Mouse (Mus musculus): ENCODE measurements at regions not wholly inside any gene's neighbourhood (a gene's known extent, or its start where the extent isn't known, plus 50 kb on each side); places are given as distances from the start of the nearest gene placed in this dataset.

DNA sequence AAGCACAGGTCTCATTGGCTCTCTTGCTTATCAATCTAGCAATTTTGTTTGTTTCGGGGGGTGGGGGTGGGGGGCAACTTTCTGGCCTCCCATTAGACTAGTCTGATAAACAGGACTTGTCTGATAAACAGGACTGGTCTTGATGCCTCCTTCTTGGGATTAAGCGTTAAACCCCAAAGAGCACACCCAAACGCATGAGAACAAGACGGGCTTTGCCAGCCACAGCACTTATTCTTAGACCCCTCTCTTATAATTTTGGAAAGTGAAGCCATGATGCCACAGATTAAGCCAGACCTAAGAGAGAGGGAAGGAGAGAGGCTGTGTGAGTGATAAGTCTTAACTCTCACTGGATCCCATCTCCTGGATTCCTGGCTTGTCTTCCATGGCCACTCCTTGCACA, 63.5 kb upstream of the Zfp366 start:
- WGBS = over 99% methylated on average over 4 of the region's 4 CpGs
- Histone ChIP-seq H3K4me3 (ENCODE audit: insufficient read depth, low read depth, low read length) (no peak overlapping the region), H3K27ac (ENCODE audit: insufficient read depth, low read depth, low read length) (no peak overlapping the region), H3K4me1 (ENCODE audit: control insufficient read depth, insufficient read depth, low read length) (peaks cover 9% of the 10 kb centered on the region; the same call in 1 of the 2 replicates)
- TF ChIP-seq POLR2A (IDR thresholded peaks at IDR 0.05; ENCODE audit: insufficient read depth, low read depth, low read length) (no peak), CTCF (IDR thresholded peaks at IDR 0.05; ENCODE audit: insufficient read depth, low read depth, low read length) (no peak)

DNA sequence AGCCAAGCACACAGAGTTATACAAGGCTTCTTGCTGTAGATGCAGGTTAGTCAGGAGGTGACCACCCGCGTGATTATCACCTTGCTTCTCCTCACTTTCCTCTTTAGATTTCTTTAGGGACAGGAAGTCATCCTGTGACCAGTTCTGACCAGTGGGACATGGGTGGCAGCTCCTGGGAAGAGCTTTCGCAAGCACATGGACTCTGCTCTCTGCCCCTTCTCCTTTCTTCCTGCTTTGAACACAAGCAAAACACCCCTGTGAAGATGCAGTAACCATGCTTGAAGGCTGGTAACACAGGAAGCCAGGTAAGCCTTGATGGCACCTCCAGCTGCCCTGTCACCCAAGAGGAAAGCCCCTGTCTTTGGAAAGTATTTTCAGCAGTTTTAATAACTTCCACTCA, 64.7 kb upstream of the Zfp366 start:
- H3K27ac ChIP-seq (ENCODE audit: insufficient read depth, low read depth, low read length) = no peak overlapping the region
- H3K4me1 ChIP-seq (ENCODE audit: control insufficient read depth, insufficient read depth, low read length) = peaks cover 8% of the 10 kb centered on the region; the same call in 1 of the 2 replicates
- no peak for TF ChIP-seq POLR2A (IDR thresholded peaks at IDR 0.05; ENCODE audit: insufficient read depth, low read depth, low read length)
- no peak for TF ChIP-seq CTCF (IDR thresholded peaks at IDR 0.05; ENCODE audit: insufficient read depth, low read depth, low read length)
- WGBS = 98% methylated on average over 3 of the region's 3 CpGs
- no peak overlapping the region for H3K4me3 ChIP-seq (ENCODE audit: insufficient read depth, low read depth, low read length)

DNA sequence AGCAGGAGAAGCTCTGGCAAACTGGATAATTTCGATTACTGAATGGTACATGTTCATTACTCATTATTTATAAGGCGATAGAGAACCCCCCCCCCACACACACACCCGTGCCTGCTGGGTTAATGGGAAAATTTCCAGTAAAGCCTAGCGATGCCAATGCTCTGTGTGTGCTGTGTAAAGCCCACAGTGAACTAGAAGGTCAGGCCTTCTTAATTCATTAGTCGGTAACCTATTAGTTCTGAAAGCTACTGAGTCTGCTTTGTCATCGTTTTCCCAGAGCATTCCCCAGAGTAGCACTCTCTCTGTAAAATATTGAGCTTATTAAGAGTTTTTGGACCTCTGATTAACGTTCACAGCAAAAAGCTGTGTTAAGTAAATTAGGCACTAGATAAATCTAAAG, 65.7 kb upstream of the Zfp366 start:
- no peak for TF ChIP-seq CTCF (IDR thresholded peaks at IDR 0.05; ENCODE audit: insufficient read depth, low read depth, low read length)
- TF ChIP-seq POLR2A (IDR thresholded peaks at IDR 0.05; ENCODE audit: insufficient read depth, low read depth, low read length) = no peak
- H3K27ac ChIP-seq (ENCODE audit: insufficient read depth, low read depth, low read length) = no peak overlapping the region
- peaks cover 4% of the 10 kb centered on the region; the same call in 1 of the 2 replicates for H3K4me1 ChIP-seq (ENCODE audit: control insufficient read depth, insufficient read depth, low read length)
- WGBS = 28% methylated on average over 7 of the region's 7 CpGs
- H3K4me3 ChIP-seq (ENCODE audit: insufficient read depth, low read depth, low read length) = no peak overlapping the region

DNA sequence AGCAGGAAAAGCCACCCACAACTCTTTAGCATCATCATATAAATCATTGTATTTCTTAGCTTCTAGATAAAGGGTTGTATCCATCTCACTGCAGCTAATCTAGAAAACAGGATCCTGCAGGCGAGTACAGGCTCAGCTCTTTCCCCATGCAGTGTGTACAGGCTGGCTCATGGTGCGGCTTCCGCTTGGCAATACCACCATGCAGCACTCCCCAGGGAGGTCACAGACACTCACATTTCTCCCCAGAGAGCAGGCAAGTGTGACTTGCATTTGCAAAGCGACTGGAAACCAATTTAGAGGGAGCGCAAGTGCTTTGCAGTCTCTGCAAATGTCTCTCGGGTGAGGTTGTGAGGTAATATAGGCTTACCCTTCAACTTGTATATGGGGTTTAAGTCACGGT, 69.1 kb upstream of the Zfp366 start:
- WGBS = 88% methylated on average over 7 of the region's 7 CpGs
- TF ChIP-seq POLR2A (IDR thresholded peaks at IDR 0.05; ENCODE audit: insufficient read depth, low read depth, low read length) (no peak), CTCF (IDR thresholded peaks at IDR 0.05; ENCODE audit: insufficient read depth, low read depth, low read length) (no peak)
- Histone ChIP-seq H3K27ac (ENCODE audit: insufficient read depth, low read depth, low read length) (no peak overlapping the region), H3K4me1 (ENCODE audit: control insufficient read depth, insufficient read depth, low read length) (no peaks in the 10 kb centered on the region), H3K4me3 (ENCODE audit: insufficient read depth, low read depth, low read length) (no peak overlapping the region)

DNA sequence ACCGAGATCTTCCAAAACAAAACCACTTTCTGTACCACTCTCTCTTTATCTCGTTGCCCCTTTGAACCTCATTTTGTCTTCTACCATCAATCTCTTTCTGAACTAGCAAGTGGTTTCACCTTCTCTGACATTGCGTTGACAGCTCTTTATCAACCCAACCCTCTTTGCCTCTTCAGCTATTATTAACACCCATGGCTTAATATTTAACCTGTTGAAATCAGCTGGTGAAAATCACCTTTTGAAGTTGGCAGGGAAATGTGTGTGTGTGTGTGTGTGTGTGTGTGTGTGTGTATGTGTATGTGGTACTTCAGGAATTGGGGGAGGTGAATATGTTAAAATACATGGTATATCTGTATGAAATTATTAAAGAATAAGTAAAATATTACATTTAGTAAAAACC, 70.1 kb upstream of the Zfp366 start:
- H3K4me1 ChIP-seq (ENCODE audit: control insufficient read depth, insufficient read depth, low read length) = no peaks in the 10 kb centered on the region
- no peak overlapping the region for H3K27ac ChIP-seq (ENCODE audit: insufficient read depth, low read depth, low read length)
- no peak for TF ChIP-seq CTCF (IDR thresholded peaks at IDR 0.05; ENCODE audit: insufficient read depth, low read depth, low read length)
- TF ChIP-seq POLR2A (IDR thresholded peaks at IDR 0.05; ENCODE audit: insufficient read depth, low read depth, low read length) = no peak
- WGBS = 92% methylated on average over 3 of the region's 3 CpGs
- no peak overlapping the region for H3K4me3 ChIP-seq (ENCODE audit: insufficient read depth, low read depth, low read length)

DNA sequence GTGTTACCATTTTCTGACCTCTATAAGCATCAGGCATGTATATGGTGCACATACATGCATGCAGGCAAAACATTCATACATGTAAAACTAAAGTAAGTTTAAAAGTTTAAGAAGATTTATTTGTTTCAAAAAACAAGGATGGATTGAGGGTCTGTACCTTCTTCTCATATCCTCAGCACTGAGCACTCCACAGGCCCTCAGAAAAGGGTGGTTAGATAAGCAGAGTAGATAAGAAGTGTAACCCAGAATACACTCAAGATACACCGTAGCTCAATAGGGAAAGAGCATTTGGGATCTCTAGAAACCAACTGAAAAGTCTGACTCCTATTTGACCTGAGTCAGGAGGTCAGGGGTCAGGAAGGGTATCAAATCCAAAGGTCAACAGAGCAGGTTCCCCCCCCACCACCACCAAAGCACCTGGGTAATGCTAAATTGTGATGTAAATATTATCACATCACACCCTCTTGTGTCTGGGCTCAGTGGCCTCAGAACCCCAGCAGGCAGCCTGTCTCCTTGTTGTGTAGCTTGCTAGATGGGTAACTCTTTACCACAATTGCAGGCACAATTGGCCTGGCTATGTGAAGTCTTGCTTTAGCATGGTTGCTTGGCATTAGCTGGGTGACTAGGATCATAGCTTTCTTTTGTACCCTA, 72.8 kb upstream of the Zfp366 start:
- H3K4me1 ChIP-seq (ENCODE audit: control insufficient read depth, insufficient read depth, low read length) = no peaks in the 10 kb centered on the region
- H3K4me3 ChIP-seq (ENCODE audit: insufficient read depth, low read depth, low read length) = no peak overlapping the region
- WGBS = 95% methylated on average over 1 of the region's 1 CpGs
- H3K27ac ChIP-seq (ENCODE audit: insufficient read depth, low read depth, low read length) = no peak overlapping the region
- TF ChIP-seq CTCF (IDR thresholded peaks at IDR 0.05; ENCODE audit: insufficient read depth, low read depth, low read length) (no peak), POLR2A (IDR thresholded peaks at IDR 0.05; ENCODE audit: insufficient read depth, low read depth, low read length) (no peak)

DNA sequence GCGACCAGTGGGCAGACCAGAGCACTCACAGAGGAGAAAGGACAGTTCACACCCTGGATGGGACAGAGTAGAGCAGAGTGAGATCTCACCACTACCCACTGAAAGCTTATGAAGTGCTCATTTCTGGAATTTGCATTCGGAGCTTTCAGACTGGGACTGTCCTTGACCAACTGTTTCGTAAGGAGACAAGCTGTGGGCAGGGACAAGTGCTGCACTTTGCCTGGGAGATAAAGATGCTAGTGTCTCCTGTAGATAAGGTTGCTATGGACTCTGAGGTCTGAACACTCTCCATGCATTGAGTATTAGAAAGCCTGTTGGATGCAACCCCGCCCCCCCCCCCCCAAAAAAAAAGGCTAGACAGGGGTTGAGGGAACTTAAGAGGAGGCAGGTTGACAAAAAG, 76.6 kb upstream of the Zfp366 start:
- no peaks in the 10 kb centered on the region for H3K4me1 ChIP-seq (ENCODE audit: control insufficient read depth, insufficient read depth, low read length)
- H3K4me3 ChIP-seq (ENCODE audit: insufficient read depth, low read depth, low read length) = no peak overlapping the region
- WGBS = 87% methylated on average over 4 of the region's 4 CpGs
- TF ChIP-seq CTCF (IDR thresholded peaks at IDR 0.05; ENCODE audit: insufficient read depth, low read depth, low read length) = no peak
- TF ChIP-seq POLR2A (IDR thresholded peaks at IDR 0.05; ENCODE audit: insufficient read depth, low read depth, low read length) = no peak
- H3K27ac ChIP-seq (ENCODE audit: insufficient read depth, low read depth, low read length) = no peak overlapping the region

DNA sequence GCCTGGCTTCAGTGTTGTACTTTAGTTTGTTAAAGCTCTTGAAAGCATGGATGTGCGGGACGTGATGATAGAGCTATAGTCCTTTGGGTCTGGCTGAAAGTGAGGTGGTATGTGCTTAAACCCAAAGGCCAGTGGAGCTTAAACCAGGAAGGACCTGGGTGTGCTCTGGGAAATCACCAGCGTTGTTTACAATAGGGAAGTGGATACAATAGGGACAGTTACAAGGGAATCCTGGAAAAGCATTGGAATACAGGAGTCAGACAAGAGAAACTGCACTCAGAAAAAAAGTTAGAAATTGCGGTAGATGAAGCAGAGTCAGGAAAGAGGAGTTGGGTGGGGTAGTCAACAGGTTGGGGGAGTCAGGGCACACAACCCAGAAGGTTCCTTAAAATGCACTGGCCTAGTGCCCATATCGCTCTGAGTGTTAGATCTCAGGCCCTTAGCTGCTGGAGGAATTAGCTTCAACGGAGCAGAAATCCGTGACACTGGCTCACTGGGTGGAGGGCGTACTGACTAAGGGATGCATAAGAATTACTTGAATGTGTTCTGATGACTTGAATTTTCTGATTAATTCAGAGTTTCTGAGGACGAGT, 82.4 kb upstream of the Zfp366 start:
- no peak overlapping the region for H3K27ac ChIP-seq (ENCODE audit: insufficient read depth, low read depth, low read length)
- 0 out of 2 replicates have a peak, but pooled peaks cover 8% of the 10 kb centered on the region for H3K4me1 ChIP-seq (ENCODE audit: control insufficient read depth, insufficient read depth, low read length)
- WGBS = 83% methylated on average over 9 of the region's 9 CpGs
- TF ChIP-seq CTCF (IDR thresholded peaks at IDR 0.05; ENCODE audit: insufficient read depth, low read depth, low read length) = no peak
- TF ChIP-seq POLR2A (IDR thresholded peaks at IDR 0.05; ENCODE audit: insufficient read depth, low read depth, low read length) = no peak
- H3K4me3 ChIP-seq (ENCODE audit: insufficient read depth, low read depth, low read length) = no peak overlapping the region

Measured in olfactory bulb, adult 2 months (tissue).